Mouse (Mus musculus): ENCODE results near the gene Pbld1.

Pbld1 gene

DNA sequence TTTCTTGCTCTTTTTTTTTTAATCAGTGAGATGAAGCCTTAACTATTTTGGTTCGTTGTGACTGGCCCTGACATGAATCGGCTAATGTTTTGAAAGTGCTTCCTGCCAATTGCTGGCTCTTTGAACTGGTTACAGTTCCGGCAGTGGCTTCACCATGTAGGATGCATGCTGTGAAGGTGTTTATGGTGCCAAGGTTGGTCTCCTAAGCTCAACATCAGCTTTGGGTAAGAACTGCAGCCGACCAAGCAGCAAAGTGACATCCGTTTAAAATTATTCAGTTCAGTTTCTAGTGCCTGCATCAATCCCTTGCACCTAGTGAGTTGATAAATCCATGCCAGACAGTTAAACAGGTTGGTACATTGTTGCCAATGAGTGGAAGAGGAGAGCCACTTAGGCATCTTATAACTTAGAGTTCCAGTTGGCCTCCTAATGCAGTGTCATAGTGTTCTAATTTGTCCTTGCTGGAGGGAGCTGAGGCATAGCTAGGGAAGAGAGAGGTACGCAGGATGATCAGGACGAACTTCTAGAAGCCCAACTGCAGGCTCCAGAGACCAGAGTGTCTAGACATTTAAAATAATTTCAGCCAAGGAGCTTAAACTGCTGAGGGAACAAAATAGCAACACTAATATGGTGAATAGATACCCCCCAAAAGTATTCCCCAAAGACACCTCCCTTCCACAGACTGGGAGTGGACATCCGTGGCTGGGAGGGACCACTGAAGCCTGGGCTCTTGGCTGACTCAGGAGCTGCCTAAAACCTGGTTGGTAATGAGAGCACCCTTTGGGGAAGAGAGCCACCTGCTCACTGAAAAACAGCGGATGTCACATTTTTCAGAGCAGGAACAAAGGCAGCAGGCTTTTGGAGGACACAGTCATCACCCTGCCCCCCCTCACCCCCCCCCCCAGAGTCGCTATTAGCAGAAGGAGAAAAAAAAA is 32.9 kb downstream of the Pbld1 start:
- DNase-seq (ENCODE audit: low spot score in 2 of 2), result no peak

DNA sequence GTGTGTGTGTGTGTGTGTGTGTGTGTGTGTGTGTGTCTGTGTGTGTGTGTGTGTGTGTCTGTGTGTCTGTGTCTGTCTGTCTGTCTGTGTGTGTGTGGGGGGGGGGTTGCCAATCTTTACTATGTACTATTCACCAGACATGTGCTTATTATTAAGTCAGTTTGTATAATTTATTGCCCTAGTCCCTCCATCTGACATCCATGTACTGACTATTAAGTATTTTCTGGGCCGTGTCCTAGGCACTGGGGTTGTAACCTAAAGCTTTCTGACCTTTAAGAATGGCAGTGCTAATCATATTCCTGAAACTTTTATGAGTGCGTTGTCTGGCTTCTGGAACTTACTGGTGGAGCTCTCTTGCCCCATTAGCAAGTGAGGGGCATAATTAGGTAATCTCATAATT is 36.8 kb downstream of the Pbld1 start:
- DNase-seq (ENCODE audit: low spot score in 2 of 2), result no peak

GRCm38 (mm10) chr10:63098191-63098590 is 38.2 kb downstream of the Pbld1 start:
- DNase-seq (ENCODE audit: low spot score in 2 of 2), result no peak

DNA sequence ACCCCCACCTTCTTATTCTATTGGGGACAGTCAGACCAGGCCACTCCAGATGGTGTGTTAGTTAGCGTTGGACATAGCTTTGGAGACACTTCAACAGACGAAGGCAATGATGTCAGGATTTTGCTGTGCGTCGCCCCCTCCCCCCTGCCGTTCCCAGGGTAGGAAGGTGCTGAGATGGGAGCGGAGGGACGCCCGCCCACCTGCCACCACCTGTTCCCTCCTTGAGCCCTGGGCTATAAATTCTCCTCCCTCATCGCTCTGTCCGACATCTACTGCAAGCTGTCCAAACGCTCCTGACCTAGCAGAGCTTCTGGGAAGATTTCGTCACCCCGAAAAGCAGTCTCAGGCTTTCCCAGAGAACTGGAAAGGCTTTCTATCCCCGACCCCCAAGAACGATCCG is 39.6 kb downstream of the Pbld1 start, which contains the start of gene Atoh7:
TSS of gene Atoh7 (plus strand) at position 131 of the 400 bp plus-strand sequence.
- no peak for DNase-seq (ENCODE audit: low spot score in 2 of 2)

DNA sequence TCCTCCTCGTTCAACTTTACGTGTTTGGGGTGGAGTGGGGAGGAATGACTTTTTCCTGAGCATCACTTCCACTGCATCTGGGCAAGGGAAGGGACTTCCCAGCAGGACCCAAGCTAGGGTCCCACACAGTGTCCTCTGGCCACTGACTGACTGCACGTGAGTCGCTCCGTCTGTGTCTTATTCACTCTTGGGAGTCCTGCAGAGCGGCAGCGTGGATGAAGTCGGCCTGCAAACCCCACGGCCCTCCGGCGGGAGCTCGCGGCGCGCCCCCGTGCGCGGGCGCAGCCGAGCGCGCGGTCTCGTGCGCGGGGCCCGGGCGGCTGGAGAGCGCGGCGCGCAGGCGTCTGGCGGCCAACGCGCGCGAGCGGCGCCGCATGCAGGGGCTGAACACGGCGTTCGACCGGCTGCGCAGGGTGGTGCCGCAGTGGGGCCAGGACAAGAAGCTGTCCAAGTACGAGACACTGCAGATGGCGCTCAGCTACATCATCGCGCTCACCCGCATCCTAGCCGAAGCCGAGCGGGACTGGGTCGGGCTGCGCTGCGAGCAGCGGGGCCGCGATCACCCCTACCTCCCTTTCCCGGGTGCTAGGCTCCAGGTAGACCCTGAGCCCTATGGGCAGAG is 40.1 kb downstream of the Pbld1 start:
- DNase-seq (ENCODE audit: low spot score in 2 of 2), result no peak

DNA sequence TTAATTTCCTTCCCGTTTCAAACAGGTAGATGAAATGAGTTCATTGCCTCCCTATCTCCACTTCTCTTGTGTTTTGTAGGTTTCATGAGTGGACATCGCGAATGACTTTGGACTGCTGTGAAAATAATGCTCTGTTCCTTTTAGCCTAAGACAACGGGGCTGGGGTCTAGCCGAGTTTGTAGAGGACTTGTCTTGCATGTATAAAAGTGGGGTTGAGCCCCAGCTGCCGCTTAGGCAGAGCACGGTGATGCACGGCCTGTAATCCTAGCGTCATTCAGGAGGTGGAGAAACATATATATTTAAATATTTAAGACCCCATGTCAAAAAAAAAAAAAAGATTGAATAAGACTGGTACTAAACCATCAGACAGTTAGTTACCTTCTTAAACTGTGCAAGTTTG is 40.7 kb downstream of the Pbld1 start:
- DNase-seq (ENCODE audit: low spot score in 2 of 2), result no peak

GRCm38 (mm10) chr10:63113027-63113604 is 53.2 kb downstream of the Pbld1 start:
- no peak for DNase-seq (ENCODE audit: low spot score in 2 of 2)

DNA sequence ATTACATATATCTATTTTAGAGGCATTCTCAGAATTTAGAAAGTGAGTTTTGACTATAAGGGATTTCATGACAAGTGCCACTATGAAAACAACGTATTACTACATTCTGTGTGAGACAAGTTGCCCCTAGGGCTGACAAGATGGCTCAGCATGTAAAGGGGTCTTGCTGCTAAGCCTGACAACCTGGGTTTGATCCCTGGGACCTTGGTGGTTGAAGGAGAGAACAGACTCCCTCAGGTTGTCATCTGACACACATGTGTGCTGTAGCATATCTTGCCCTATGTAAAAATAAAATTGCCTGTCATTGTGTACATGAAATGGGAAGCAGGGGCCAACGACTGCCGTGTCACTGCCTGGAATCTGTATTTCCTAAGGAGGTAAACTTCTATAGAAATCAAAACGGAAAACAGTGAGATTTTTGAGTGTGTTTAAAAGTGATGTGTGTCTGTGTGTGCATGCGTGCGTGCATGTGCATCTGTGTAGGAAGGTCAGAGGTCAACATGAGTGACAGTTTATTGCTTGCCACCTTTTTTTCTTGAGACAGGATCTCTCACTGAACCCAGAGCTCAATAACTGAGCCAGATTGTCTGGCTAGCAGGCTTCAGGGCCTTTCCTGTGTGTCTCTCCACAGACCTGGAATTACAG is 53.9 kb downstream of the Pbld1 start:
- no peak for DNase-seq (ENCODE audit: low spot score in 2 of 2)

DNA sequence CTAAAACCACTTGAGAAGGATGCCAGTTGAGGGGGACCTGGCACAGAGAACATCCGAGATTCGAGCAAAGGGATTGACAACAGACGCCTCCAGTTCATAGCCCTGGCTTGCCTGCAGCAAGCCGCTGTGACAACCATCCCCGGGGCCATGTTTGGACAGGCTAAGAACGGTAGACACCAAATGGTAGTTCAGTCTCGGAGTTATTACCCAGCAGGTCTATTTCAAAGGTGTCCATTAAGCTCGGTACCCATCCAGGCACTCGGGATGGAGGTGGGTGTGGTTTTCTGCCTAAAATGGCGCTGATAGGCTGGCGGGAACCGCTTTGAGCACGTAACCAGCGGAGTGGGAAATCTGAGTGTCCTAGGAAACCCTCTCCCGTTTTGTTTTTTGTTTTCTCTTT is 55.9 kb downstream of the Pbld1 start:
- DNase-seq (ENCODE audit: low spot score in 2 of 2), result no peak

DNA sequence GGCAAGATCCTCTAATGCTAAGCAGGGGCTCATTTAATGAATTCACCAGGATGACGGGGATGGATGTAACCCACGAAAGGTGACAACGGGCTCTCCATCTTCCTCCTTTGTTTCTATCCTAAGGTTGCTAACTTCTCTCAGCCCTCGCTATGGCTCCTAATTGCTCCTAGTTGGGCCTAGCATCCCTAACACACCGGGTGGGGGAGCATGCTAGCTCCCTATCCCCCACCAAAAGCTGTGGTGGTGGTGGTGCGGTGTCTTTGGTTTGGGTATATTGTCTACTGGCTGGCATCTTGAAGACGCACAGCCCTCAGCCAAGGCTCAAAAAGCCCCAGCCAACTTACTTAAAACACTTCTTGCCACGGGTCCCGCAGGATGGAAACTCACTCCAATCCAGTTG is 56.4 kb downstream of the Pbld1 start:
- no peak for DNase-seq (ENCODE audit: low spot score in 2 of 2)

- DNase-seq (ENCODE audit: low spot score in 2 of 2), result no peak
Measured at GRCm38 (mm10) chr10:63117583-63117982, 57.6 kb downstream of the Pbld1 start.

DNA sequence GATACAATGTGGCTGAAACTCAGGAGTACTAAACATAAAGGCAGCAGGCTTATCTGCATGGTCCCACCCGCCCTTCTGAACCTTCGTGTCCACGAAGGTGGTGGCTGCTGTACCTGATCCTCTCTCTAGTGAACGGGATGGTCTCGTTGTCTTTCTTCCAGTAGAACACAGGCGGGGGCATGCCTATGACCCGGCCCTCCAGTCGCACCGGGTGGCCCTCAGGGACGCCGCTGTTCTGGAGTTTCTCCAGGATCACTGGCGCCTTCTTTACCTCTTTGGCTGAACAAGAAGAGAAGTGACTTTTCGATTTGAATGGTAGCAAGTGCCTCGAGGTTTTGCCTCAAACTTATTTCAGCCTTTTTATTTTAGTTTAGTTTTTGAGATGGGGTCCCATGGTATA is 60.0 kb downstream of the Pbld1 start:
- no peak for DNase-seq (ENCODE audit: low spot score in 2 of 2)

- no peak for DNase-seq (ENCODE audit: low spot score in 2 of 2)
Measured at GRCm38 (mm10) chr10:63121961-63122360, 62.0 kb downstream of the Pbld1 start.

DNA sequence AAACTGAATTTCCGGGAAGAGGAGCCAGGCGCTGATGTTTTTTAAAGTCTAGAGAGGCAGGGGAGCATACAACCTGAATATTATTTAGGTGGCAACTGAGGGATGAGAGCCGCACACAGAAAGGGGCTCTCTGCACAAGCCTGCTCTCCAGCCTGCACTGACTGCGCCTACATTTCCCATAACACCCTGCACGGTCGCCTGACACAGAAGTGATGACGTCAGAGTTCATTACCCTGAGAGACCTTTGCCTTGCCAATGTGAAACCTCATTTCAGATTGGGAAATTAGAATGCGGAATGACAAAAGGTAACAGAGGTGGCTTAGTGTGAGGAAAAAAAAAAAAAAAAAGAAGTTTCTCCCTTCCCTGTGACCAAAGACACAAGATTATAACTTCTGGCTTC is 62.6 kb downstream of the Pbld1 start:
- no peak for DNase-seq (ENCODE audit: low spot score in 2 of 2)

DNA sequence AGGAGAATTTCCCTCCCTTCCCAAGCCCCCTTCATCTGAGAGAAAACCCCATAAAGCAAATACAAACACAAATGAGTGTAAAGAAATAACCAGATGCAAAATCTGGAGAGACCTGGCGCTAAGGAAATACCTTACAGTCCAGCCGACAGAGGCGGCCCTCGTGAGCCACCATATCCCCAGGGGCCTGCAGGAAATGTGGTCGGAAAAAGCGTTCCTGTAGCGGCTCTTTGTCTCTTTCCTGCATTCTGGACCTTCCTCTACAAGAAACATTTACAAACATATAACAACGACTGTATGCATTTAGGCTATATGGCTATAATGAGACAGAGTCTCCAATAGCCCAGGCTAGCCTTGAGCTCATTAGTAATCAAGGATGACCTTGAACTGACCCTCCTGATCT is 63.2 kb downstream of the Pbld1 start:
- no peak for DNase-seq (ENCODE audit: low spot score in 2 of 2)

GRCm38 (mm10) chr10:63124016-63124415 is 64.1 kb downstream of the Pbld1 start:
- DNase-seq (ENCODE audit: low spot score in 2 of 2), result no peak

DNA sequence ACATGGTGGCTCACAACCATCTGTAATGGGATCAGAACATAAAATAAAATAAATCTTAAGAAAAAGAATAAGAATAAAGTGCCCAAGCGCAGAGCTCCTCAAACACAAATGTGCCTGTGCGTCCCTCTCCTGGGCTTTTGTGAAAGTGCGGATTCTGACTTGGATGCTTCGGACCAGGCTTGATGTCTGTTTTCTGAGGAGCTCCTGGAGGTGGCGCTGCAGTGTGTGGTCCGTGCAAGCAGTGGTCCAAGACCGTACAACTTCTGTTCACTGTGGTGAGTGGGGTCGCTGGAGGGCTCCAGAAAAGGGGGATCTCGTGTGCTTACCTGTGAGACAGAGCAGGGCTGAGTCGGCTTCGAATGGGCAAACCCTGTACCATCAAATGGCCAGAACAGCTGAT is 65.4 kb downstream of the Pbld1 start:
- DNase-seq (ENCODE audit: low spot score in 2 of 2), result no peak

DNA sequence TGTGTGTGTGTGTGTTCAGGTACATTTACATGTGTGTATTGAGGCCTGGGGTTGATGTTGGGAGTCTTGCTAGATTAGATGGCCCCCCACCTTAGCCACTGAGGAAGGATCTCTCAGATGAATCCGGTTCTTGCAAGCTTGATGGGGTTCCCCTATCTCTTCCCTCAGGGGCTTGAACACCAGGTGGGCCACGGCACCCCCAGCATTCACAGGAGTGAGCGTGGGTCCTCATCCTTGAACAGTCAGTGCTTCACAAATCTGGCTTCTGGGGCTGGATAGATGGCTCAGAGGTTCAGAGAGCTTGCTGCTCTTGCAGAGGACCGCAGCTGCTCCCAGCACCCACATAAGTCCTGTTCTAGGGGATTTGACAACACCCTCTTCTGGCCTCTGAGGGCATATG is 66.2 kb downstream of the Pbld1 start:
- DNase-seq (ENCODE audit: low spot score in 2 of 2), result no peak

DNA sequence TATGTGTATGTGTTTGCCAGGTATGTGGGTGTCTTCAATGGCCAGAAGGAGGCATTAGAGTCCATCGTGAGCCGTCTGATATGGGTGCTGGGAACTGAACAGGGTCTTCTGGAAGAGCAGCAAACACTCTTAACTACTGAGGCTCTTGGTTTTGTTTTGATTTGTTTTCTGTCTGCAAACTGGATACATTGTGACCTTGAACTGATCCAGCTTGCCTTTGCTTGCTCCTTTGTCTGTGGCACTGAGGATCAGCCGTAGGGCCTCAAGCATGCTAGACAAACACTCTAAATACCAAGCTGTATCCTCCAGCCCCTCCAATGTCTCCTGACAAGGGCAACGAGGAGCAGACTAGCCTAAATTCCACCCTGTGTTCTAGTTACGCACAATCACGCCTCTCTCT is 67.2 kb downstream of the Pbld1 start:
- DNase-seq (ENCODE audit: low spot score in 2 of 2), result no peak
